Mouse (Mus musculus): ENCODE measurements at regions not wholly inside any gene's neighbourhood (a gene's known extent, or its start where the extent isn't known, plus 50 kb on each side); places are given as distances from the start of the nearest gene placed in this dataset.

DNA sequence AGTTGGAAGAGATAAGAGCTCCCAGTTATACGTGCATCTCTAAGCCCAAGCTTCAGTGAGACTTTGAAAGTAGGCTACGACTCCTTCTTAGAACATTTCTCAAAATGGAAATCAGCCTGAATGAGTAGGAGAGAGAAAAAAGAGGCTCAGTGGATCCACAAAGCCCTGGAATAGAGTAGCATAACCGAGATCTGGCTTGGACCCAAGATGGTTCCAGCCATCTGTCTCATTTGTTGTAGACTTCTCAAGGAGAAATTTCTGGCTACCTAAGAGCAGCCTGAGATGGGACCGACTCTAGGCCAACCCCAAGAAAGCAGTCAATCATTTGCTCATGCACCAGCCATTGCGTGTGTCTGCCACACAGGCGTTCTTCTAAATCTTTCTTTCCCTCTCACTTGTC lies 78.1 kb upstream of the Sox2 start:
- H3K27ac ChIP-seq (ENCODE audit: low read depth) = no peak overlapping the region
- TF ChIP-seq EP300 (IDR thresholded peaks at IDR 0.05; ENCODE audit: low read depth) (no peak), CTCF (IDR thresholded peaks at IDR 0.05; ENCODE audit: low read depth) (no peak)
- ATAC-seq (ENCODE audit: insufficient read depth, low read depth) = no peak
- H3K9ac ChIP-seq (replicated peaks; ENCODE audit: low read depth, low read length) = no peak overlapping the region
- H3K4me2 ChIP-seq (ENCODE audit: low read depth, low read length) = no peak overlapping the region
- H3K9me3 ChIP-seq (replicated peaks; ENCODE audit: control insufficient read depth, low read length) = no peaks in the 10 kb centered on the region
- H3K4me3 ChIP-seq (ENCODE audit: low read depth, low read length) = no peak overlapping the region
- H3K27me3 ChIP-seq (ENCODE audit: control insufficient read depth, insufficient read depth, low read length) = no peaks in the 10 kb centered on the region
- WGBS = 87% methylated on average over 6 of the region's 6 CpGs
- H3K4me1 ChIP-seq (ENCODE audit: control insufficient read depth, insufficient read depth) = no peaks in the 10 kb centered on the region
- no peak for DNase-seq (ENCODE audit: low spot score)
- no peaks in the 10 kb centered on the region for H3K36me3 ChIP-seq (replicated peaks; ENCODE audit: control insufficient read depth, insufficient read depth, low read length)

DNA sequence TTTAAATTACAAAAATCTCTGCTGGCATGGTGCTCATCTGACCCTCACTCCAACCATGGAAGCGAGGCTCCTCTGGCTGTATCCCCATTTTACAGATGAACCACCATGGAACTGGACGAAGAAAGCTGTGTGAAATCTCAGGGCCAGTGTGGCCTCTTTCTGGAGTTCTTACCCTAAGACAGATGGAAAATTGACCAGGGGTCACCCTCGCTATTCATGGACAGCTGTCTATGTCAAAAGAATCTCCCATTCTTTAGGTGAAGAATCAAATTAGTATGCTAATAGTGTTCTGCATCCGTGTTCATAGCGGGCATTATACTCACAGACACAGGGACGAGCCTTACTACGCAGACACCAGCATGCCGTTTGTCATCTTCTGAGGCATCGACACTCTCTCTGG lies 78.6 kb upstream of the Sox2 start:
- no peak overlapping the region for H3K4me2 ChIP-seq (ENCODE audit: low read depth, low read length)
- ATAC-seq (ENCODE audit: insufficient read depth, low read depth) (no peak), DNase-seq (ENCODE audit: low spot score) (no peak)
- TF ChIP-seq CTCF (IDR thresholded peaks at IDR 0.05; ENCODE audit: low read depth) (no peak), EP300 (IDR thresholded peaks at IDR 0.05; ENCODE audit: low read depth) (no peak)
- H3K27me3 ChIP-seq (ENCODE audit: control insufficient read depth, insufficient read depth, low read length) = no peaks in the 10 kb centered on the region
- no peaks in the 10 kb centered on the region for H3K4me1 ChIP-seq (ENCODE audit: control insufficient read depth, insufficient read depth)
- WGBS = 88% methylated on average over 9 of the region's 9 CpGs
- H3K9me3 ChIP-seq (replicated peaks; ENCODE audit: control insufficient read depth, low read length) = no peaks in the 10 kb centered on the region
- no peaks in the 10 kb centered on the region for H3K36me3 ChIP-seq (replicated peaks; ENCODE audit: control insufficient read depth, insufficient read depth, low read length)
- H3K9ac ChIP-seq (replicated peaks; ENCODE audit: low read depth, low read length) = no peak overlapping the region
- H3K4me3 ChIP-seq (ENCODE audit: low read depth, low read length) = no peak overlapping the region
- H3K27ac ChIP-seq (ENCODE audit: low read depth) = no peak overlapping the region

DNA sequence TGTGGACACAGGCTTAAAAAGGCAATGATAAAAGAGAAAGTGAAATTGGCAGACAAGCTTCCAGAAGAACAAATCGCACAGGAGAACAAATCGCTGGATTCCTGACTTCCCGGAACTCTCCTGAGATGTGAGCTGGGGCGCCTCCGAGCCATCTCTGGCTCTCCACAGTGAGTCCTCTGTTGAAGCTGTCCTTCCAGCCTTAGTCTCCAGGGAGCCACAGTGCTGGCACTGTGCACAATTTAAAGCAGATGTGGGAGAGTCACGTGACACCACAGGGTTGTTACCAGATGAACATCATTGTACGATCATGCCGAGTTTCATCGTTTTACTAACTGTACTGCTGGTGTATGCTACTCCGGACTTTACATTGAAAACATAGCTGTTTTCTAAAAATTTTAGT lies 80.2 kb upstream of the Sox2 start:
- no peak overlapping the region for H3K9ac ChIP-seq (replicated peaks; ENCODE audit: low read depth, low read length)
- no peaks in the 10 kb centered on the region for H3K27me3 ChIP-seq (ENCODE audit: control insufficient read depth, insufficient read depth, low read length)
- peak overlapping the region; percentile 12; the same call in 1 of the 2 replicates for H3K4me3 ChIP-seq (ENCODE audit: low read depth, low read length)
- no peak overlapping the region for H3K27ac ChIP-seq (ENCODE audit: low read depth)
- H3K4me1 ChIP-seq (ENCODE audit: control insufficient read depth, insufficient read depth) = no peaks in the 10 kb centered on the region
- ATAC-seq (ENCODE audit: insufficient read depth, low read depth) (no peak), DNase-seq (ENCODE audit: low spot score) (peak; percentile 5)
- no peaks in the 10 kb centered on the region for H3K9me3 ChIP-seq (replicated peaks; ENCODE audit: control insufficient read depth, low read length)
- peak overlapping the region; percentile 24; the same call in 1 of the 2 replicates for H3K4me2 ChIP-seq (ENCODE audit: low read depth, low read length)
- WGBS = 59% methylated on average over 10 of the region's 10 CpGs
- TF ChIP-seq CTCF (IDR thresholded peaks at IDR 0.05; ENCODE audit: low read depth) = no peak
- TF ChIP-seq EP300 (IDR thresholded peaks at IDR 0.05; ENCODE audit: low read depth) = no peak
- no peaks in the 10 kb centered on the region for H3K36me3 ChIP-seq (replicated peaks; ENCODE audit: control insufficient read depth, insufficient read depth, low read length)

DNA sequence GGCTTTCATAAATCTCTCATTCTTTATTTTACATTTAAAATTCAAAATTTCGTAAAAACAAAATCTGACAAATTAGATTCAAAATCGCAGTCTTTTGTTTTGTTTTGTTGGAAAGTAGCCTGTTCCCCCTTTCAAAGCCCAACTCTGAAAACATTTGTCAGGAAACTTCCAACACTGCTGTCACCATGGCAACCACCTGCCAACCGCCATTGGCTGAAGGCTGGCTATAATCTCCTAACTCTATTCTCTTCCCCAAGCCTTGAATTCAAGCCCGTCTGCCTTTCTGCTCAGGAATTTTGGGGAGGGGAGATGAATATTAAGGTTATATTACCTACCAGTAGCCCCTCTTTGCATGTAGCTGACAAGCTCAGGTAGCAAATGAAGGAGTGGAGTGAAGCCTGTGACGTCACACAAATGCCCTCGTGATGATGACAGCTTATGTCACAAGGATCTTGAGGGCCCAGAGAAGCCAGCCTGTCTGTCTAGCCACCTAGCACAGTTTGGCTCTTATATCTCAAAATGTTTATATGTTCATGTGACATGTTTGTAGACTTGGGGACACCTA lies 82.0 kb upstream of the Sox2 start:
- no peaks in the 10 kb centered on the region for H3K4me1 ChIP-seq (ENCODE audit: control insufficient read depth, insufficient read depth)
- TF ChIP-seq CTCF (IDR thresholded peaks at IDR 0.05; ENCODE audit: low read depth) (no peak), EP300 (IDR thresholded peaks at IDR 0.05; ENCODE audit: low read depth) (no peak)
- 63% methylated on average over 6 of the region's 6 CpGs for WGBS
- H3K27ac ChIP-seq (ENCODE audit: low read depth) = no peak overlapping the region
- DNase-seq (ENCODE audit: low spot score) (no peak), ATAC-seq (ENCODE audit: insufficient read depth, low read depth) (no peak)
- H3K9ac ChIP-seq (replicated peaks; ENCODE audit: low read depth, low read length) = no peak overlapping the region
- no peaks in the 10 kb centered on the region for H3K27me3 ChIP-seq (ENCODE audit: control insufficient read depth, insufficient read depth, low read length)
- H3K4me3 ChIP-seq (ENCODE audit: low read depth, low read length) = no peak overlapping the region
- H3K9me3 ChIP-seq (replicated peaks; ENCODE audit: control insufficient read depth, low read length) = no peaks in the 10 kb centered on the region
- no peaks in the 10 kb centered on the region for H3K36me3 ChIP-seq (replicated peaks; ENCODE audit: control insufficient read depth, insufficient read depth, low read length)
- H3K4me2 ChIP-seq (ENCODE audit: low read depth, low read length) = no peak overlapping the region

DNA sequence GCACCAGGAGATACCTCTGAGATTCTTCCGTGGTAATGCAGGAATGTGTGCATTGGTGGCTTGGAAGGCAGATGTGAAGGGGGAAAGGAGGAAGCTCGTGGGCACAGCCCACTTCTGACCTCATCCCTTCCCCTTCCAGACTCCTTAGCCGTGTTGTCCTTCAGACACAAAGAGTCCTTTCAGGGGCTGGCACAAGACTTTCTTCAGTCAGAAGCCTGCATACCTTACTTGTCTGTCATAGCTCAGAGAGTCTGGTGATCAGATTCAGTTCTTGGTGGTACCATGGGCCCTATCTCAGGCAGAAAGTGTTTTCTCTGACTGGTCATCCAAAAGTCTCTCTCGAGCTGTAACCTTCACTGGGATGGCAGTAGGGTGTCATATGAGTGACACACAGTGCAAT lies 84.8 kb upstream of the Sox2 start:
- no peak for ATAC-seq (ENCODE audit: insufficient read depth, low read depth)
- H3K4me1 ChIP-seq (ENCODE audit: control insufficient read depth, insufficient read depth) = no peaks in the 10 kb centered on the region
- WGBS = 41% methylated on average over 4 of the region's 4 CpGs
- no peak for DNase-seq (ENCODE audit: low spot score)
- H3K27ac ChIP-seq (ENCODE audit: low read depth) = no peak overlapping the region
- no peaks in the 10 kb centered on the region for H3K27me3 ChIP-seq (ENCODE audit: control insufficient read depth, insufficient read depth, low read length)
- H3K9ac ChIP-seq (replicated peaks; ENCODE audit: low read depth, low read length) = no peak overlapping the region
- TF ChIP-seq EP300 (IDR thresholded peaks at IDR 0.05; ENCODE audit: low read depth) = no peak
- no peak for TF ChIP-seq CTCF (IDR thresholded peaks at IDR 0.05; ENCODE audit: low read depth)
- H3K4me2 ChIP-seq (ENCODE audit: low read depth, low read length) = no peak overlapping the region
- H3K9me3 ChIP-seq (replicated peaks; ENCODE audit: control insufficient read depth, low read length) = no peaks in the 10 kb centered on the region
- no peak overlapping the region for H3K4me3 ChIP-seq (ENCODE audit: low read depth, low read length)
- no peaks in the 10 kb centered on the region for H3K36me3 ChIP-seq (replicated peaks; ENCODE audit: control insufficient read depth, insufficient read depth, low read length)

DNA sequence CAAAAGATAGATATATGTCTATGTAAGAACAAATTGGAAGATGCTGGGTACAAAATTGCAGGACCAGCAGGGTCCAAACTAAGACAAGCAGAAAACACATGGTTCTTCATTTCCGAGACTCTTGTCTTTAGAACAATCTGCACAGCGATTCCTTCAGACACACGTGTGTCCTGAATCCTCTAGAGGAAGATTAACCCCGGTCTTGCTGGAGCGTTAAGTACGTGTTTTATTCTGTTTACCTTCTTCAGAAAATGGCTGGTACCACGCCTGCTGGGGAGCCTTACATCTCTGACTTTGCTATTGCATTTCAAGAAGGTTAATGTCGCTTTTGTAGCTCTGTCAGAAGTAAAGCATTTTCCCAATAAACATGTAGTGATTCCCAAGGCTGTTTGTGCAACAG lies 87.3 kb upstream of the Sox2 start:
- no peaks in the 10 kb centered on the region for H3K9me3 ChIP-seq (replicated peaks; ENCODE audit: control insufficient read depth, low read length)
- no peak for ATAC-seq (ENCODE audit: insufficient read depth, low read depth)
- H3K4me1 ChIP-seq (ENCODE audit: control insufficient read depth, insufficient read depth) = no peaks in the 10 kb centered on the region
- 72% methylated on average over 8 of the region's 8 CpGs for WGBS
- no peaks in the 10 kb centered on the region for H3K27me3 ChIP-seq (ENCODE audit: control insufficient read depth, insufficient read depth, low read length)
- no peak for DNase-seq (ENCODE audit: low spot score)
- no peaks in the 10 kb centered on the region for H3K36me3 ChIP-seq (replicated peaks; ENCODE audit: control insufficient read depth, insufficient read depth, low read length)
- H3K27ac ChIP-seq (ENCODE audit: low read depth) = no peak overlapping the region
- TF ChIP-seq EP300 (IDR thresholded peaks at IDR 0.05; ENCODE audit: low read depth) (no peak), CTCF (IDR thresholded peaks at IDR 0.05; ENCODE audit: low read depth) (no peak)
- no peak overlapping the region for H3K4me3 ChIP-seq (ENCODE audit: low read depth, low read length)
- H3K9ac ChIP-seq (replicated peaks; ENCODE audit: low read depth, low read length) = no peak overlapping the region
- H3K4me2 ChIP-seq (ENCODE audit: low read depth, low read length) = no peak overlapping the region
